Mouse (Mus musculus) heart, embryonic 13.5 days (tissue): ENCODE results near the gene Ankzf1. TPM values are rescaled to one million over a fixed set of nuclear protein-coding genes. Genes with fewer than 3 reads are reported as not detected.

Experiments
- ATAC-seq: fragments of 200-750 bp; cut with Nextera tagmentation; 2 replicates; pipeline ENCODE4 v1.8.0; 2017; ENCODE audit warnings: moderate TSS enrichment; ENCODE audit not compliant: insufficient number of reproducible peaks, low FRiP score, low TSS enrichment; ENCODE audit errors: extremely low read depth
- H3K27ac ChIP-seq: fragments of 300-500 bp; sonication (generic); replicated peaks from 2 replicates; pipeline ENCODE4 v1.5.1; 2015; ENCODE audit warnings: moderate library complexity, mild to moderate bottlenecking, inconsistent platforms
- H3K27me3 ChIP-seq: fragments of 300-500 bp; sonication (generic); replicated peaks from 2 replicates; pipeline ENCODE4 v1.6.1; 2015; ENCODE audit warnings: mild to moderate bottlenecking, inconsistent platforms
- H3K36me3 ChIP-seq: fragments of 300-500 bp; sonication (generic); 2 replicates; pipeline ENCODE4 v1.6.1; 2015; ENCODE audit warnings: mild to moderate bottlenecking, inconsistent platforms
- H3K4me1 ChIP-seq: fragments of 300-500 bp; sonication (generic); 2 replicates; pipeline ENCODE4 v1.6.1; 2015; ENCODE audit warnings: inconsistent platforms
- H3K4me2 ChIP-seq: fragments of 300-500 bp; sonication (generic); 2 replicates; pipeline ENCODE4 v1.6.1; 2015; ENCODE audit warnings: inconsistent platforms, mild to moderate bottlenecking, moderate library complexity
- H3K4me3 ChIP-seq: fragments of 300-500 bp; sonication (generic); 2 replicates; pipeline ENCODE4 v1.5.1; 2015; ENCODE audit warnings: moderate library complexity, mild to moderate bottlenecking, inconsistent platforms
- H3K9ac ChIP-seq: fragments of 300-500 bp; sonication (generic); 2 replicates; pipeline ENCODE4 v1.6.1; 2015; ENCODE audit warnings: inconsistent platforms, mild to moderate bottlenecking, moderate library complexity
- H3K9me3 ChIP-seq: fragments of 300-500 bp; sonication (generic); 2 replicates; pipeline ENCODE4 v1.6.1; 2016; ENCODE audit warnings: inconsistent platforms
- WGBS: fragments of 180-500 bp; shearing (Covaris S2); methylation state at CpG from one replicate; pipeline ENCODE4 v1.1.7; 2015; ENCODE audit warnings: mixed read lengths; 5-methylcytosine and 5-hydroxymethylcytosine counted together
- microRNA-seq: library from miRNA; unstranded; fragments of <30 nt; microRNA quantifications from one replicate; pipeline ENCODE4, GENCODE M21; 2016
- polyA plus RNA-seq: library from polyadenylated mRNA; unstranded; fragments of >200 nt; fragmentation: Nextera tagmentation; extraction: Ambion mirVana; gene quantifications from 2 replicates; pipeline ENCODE4 v1.2.1, GENCODE M21; 2015

Gene Ankzf1
- polyA plus RNA-seq, 1 experiment from 2014 or later = 23.7 TPM

GRCm38 (mm10) chr1:75247071-75247930 is 55.4 kb downstream of the Ankzf1 start:
- H3K27ac ChIP-seq = peak overlapping the region; percentile 96
- H3K4me3 ChIP-seq = no peak overlapping the region
- peak overlapping the region; percentile 28; the same call in 1 of the 2 replicates for H3K4me2 ChIP-seq
- WGBS = 81% methylated on average over 16 of the region's 16 CpGs
- peaks cover 40% of the 10 kb centered on the region for H3K4me1 ChIP-seq
- H3K9me3 ChIP-seq = no peaks in the 10 kb centered on the region
- ATAC-seq = no peak
- H3K9ac ChIP-seq = peak overlapping the region; percentile 72
- peaks cover 20% of the 10 kb centered on the region for H3K36me3 ChIP-seq
- H3K27me3 ChIP-seq = peaks cover 2% of the 10 kb centered on the region

- peak; percentile 39; the same call in 1 of the 2 replicates for ATAC-seq
- Histone ChIP-seq H3K4me1 (peaks cover 40% of the 10 kb centered on the region), H3K9me3 (no peaks in the 10 kb centered on the region), H3K36me3 (peaks cover 11% of the 10 kb centered on the region), H3K27me3 (peaks cover 11% of the 10 kb centered on the region), H3K4me2 (peak overlapping the region; percentile 28), H3K9ac (peak overlapping the region; percentile 72), H3K4me3 (no peak overlapping the region), H3K27ac (peak overlapping the region; percentile 96)
- 28% methylated on average over 9 of the region's 9 CpGs for WGBS
These were observed 56.3 kb downstream of the Ankzf1 start for GRCm38 (mm10) chr1:75248041-75248772.

Small RNA genes within 50 kb of the gene (microRNA-seq; reads per million reads assigned to microRNA genes)
- not detected for gene Gm27943

Other genes with a start within 250 kb of the Ankzf1 start
- 0.05 and 0.31 TPM in 2 replicates for gene Ihh, start 240.5 kb upstream of the Ankzf1 start, polyA plus RNA-seq
- gene Nhej1, start 67.0 kb upstream of the Ankzf1 start, polyA plus RNA-seq = 7.6 and 7.9 TPM in 2 replicates
- gene Slc23a3, start 58.3 kb upstream of the Ankzf1 start, polyA plus RNA-seq = 0.41 and 1.0 TPM in 2 replicates
- 36.2 and 39.1 TPM in 2 replicates for gene Cnppd1, start 49.4 kb upstream of the Ankzf1 start, polyA plus RNA-seq
- gene Retreg2, start 49.4 kb upstream of the Ankzf1 start, polyA plus RNA-seq = 35.2 and 35.9 TPM in 2 replicates
- gene Zfand2b, start 23.5 kb upstream of the Ankzf1 start, polyA plus RNA-seq = 27.2 and 31.7 TPM in 2 replicates
- gene Abcb6, start 11.8 kb upstream of the Ankzf1 start, polyA plus RNA-seq = 14.8 and 17.6 TPM in 2 replicates
- 28.7 and 30.4 TPM in 2 replicates for gene Atg9a, start within 50 bp of the Ankzf1 start, polyA plus RNA-seq
- 6.9 and 8.2 TPM in 2 replicates for gene Glb1l, start 18.7 kb downstream of the Ankzf1 start, polyA plus RNA-seq
- gene Stk16, start 18.7 kb downstream of the Ankzf1 start, polyA plus RNA-seq = 81.2 and 96.6 TPM in 2 replicates
- gene Tuba4a, start 27.7 kb downstream of the Ankzf1 start, polyA plus RNA-seq = 43.3 and 45.1 TPM in 2 replicates
- gene A630095N17Rik, start 40.0 kb downstream of the Ankzf1 start, polyA plus RNA-seq = not detected in 2 replicates
- 30.5 and 32.6 TPM in 2 replicates for gene Dnajb2, start 44.3 kb downstream of the Ankzf1 start, polyA plus RNA-seq
- gene Ptprn, start 72.4 kb downstream of the Ankzf1 start, polyA plus RNA-seq = 0.40 and 0.87 TPM in 2 replicates
- 0.75 TPM in 1 of 2 replicates, not detected in the other for gene Resp18, start 86.3 kb downstream of the Ankzf1 start, polyA plus RNA-seq
- 115 and 121 TPM in 2 replicates for gene Dnpep, start 125.8 kb downstream of the Ankzf1 start, polyA plus RNA-seq
- 393 and 426 TPM in 2 replicates for gene Des, start 168.2 kb downstream of the Ankzf1 start, polyA plus RNA-seq
- gene Speg, start 183.1 kb downstream of the Ankzf1 start, polyA plus RNA-seq = 55.1 and 58.8 TPM in 2 replicates
- gene Gmppa, start 243.8 kb downstream of the Ankzf1 start, polyA plus RNA-seq = 70.7 and 73.7 TPM in 2 replicates